Mouse (Mus musculus) left cerebral cortex, postnatal 36 days (tissue): ENCODE measurements around the gene Gnaz. TPM values are rescaled to one million over a fixed set of nuclear protein-coding genes. Genes with fewer than 3 reads are reported as not detected.
A peak's percentile ranks its signal among the peaks of the same experiment; 100 is the strongest.

Source experiments
- DNase-seq, 2 experiments: peaks; one replicate each; pipeline ENCODE4 v3.0.0; 2021 to 2022; ENCODE audit warnings: low spot score in 2 of 2, mixed read lengths in 1 of 2
- intact Hi-C: fragments of 180-260 bp; cut with DNase I; formaldehyde crosslinking; loops from one replicate; pipeline ENCODE4 v1.15.1; 2025
- total RNA-seq, 2 experiments: library from RNA; stranded (reverse); gene quantifications; 2 replicates each; pipeline ENCODE4 v1.2.3; 2021

The Gnaz gene
- total RNA-seq, 2 experiments from 2014 or later: 120 to 122 TPM

- DNase-seq: no peak
- intact Hi-C loops: no loop called here
These were observed 91.4 kb downstream of the Gnaz start for GRCm38 (mm10) chr10:75058336-75058735.

GRCm38 (mm10) chr10:75058761-75059395 lies 91.9 kb downstream of the Gnaz start:
- DNase-seq: no peak
- intact Hi-C loops: loop anchor here (1.0 kb wide), 1 partner anchor 92 kb away; no protein-coding TSS in a partner anchor

- intact Hi-C loops: loop anchor here (1.0 kb wide), 1 partner anchor 92 kb away; no protein-coding TSS in a partner anchor
- DNase-seq: peak; percentile 55 to 70
These were observed 92.4 kb downstream of the Gnaz start for GRCm38 (mm10) chr10:75059396-75059795.

GRCm38 (mm10) chr10:75060217-75060842 lies 93.4 kb downstream of the Gnaz start, which contains the start of gene Bcr:
Bcr (plus strand) TSS chr10:75060592.
- DNase-seq: peak; percentile 81 to 84
- intact Hi-C loops: no loop called here

GRCm38 (mm10) chr10:75060843-75061235 lies 93.9 kb downstream of the Gnaz start:
- intact Hi-C loops: no loop called here
- peak; percentile 40 to 58 for DNase-seq

GRCm38 (mm10) chr10:75061341-75062188 lies 94.6 kb downstream of the Gnaz start:
- DNase-seq: peak; percentile 26 to 35
- intact Hi-C loops: no loop called here

- DNase-seq: peak in 1 of 2 experiments; percentile 19
These were observed 95.2 kb downstream of the Gnaz start for GRCm38 (mm10) chr10:75062189-75062561.

GRCm38 (mm10) chr10:75062621-75063020 lies 95.6 kb downstream of the Gnaz start:
- no peak for DNase-seq
- intact Hi-C loops: no loop called here

More at GRCm38 (mm10) chr10:75062189-75062561, 95.2 kb downstream of the Gnaz start:
- intact Hi-C loops: no loop called here

- DNase-seq: no peak
- intact Hi-C loops: no loop called here
These were observed 96.5 kb downstream of the Gnaz start for GRCm38 (mm10) chr10:75063301-75063965.

- intact Hi-C loops: no loop called here
These were observed 98.7 kb downstream of the Gnaz start for GRCm38 (mm10) chr10:75065691-75066090.

More at GRCm38 (mm10) chr10:75065691-75066090, 98.7 kb downstream of the Gnaz start:
- no peak for DNase-seq

Other genes starting within 250 kb of the Gnaz start
- under 1 TPM; 0.32 to 0.35 TPM for gene Rsph14, start 65.4 kb downstream of the Gnaz start, total RNA-seq
- gene Rab36, start 69.9 kb downstream of the Gnaz start, total RNA-seq: 10 to 100 TPM; 29.0 to 38.5 TPM
- 100 to 1,000 TPM in 1 of 2 experiments, 10 to 100 TPM in 1; 89.8 to 116 TPM for gene Bcr, start 93.4 kb downstream of the Gnaz start, total RNA-seq
- 10 to 100 TPM; 40.2 to 40.3 TPM for gene Specc1l, start 244.9 kb downstream of the Gnaz start, total RNA-seq